Comparison of ENCODE assay signal across 8 mouse cellular contexts in the genomic region with DNA sequence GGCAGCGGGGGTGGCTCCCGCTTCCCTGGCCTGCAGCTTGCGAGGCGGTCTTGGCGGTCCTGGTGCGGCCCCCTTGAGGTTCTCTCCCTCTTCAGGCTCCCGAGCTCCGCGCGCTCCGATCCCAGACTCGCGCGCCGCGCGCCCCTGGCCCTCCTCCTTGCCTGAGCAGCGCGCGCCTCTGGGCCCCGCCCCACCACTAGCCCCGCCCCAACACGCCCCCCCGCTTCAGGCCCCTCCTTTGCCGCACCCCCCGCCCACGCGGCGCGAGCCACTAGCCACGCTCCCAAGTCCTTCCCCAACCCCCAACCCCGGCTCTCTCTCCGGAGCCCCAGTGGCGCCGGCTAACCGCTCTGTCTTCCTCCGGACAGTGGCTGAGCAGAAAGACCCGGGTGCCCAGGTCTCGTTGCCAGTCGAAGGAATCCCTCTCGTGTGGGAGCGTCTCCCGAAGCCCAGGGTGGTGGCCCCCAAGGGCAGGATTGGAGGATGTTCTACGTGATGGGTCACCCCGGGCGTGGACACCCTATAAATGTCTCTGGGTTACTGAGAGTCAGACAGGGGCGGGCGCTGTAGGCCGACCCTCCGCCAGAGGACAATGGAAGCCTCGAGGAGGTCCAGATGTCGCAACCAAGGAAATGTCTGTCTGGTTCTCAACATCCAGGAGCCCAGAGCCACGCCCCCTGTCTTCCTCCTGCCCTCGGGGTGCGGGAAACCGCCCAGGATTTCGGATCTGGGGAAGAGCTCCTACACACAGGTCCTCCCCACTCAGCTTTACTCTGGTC. TPM values are rescaled to one million over a fixed set of nuclear protein-coding genes. Genes with fewer than 3 reads are reported as not detected.
DNase-seq lines count a peak whose midpoint lies in the region; ATAC-seq lines count a peak whose summit lies in the region.

No protein-coding gene starts in this region.

- peak; percentile 87 for ATAC-seq in hindbrain, embryonic 14.5 days (ENCODE audit: low FRiP score)

- H3K4me1 ChIP-seq in hindbrain, embryonic 14.5 days (replicated peaks; ENCODE audit: control insufficient read depth, insufficient read depth, low read length), result peaks cover 31% of the 10 kb centered on the region; the same call in 1 of the 2 replicates

- under 1% methylated on average over 48 of the region's 57 CpGs for WGBS in hindbrain, embryonic 14.5 days

- no peaks in the 10 kb centered on the region for H3K27me3 ChIP-seq in hindbrain, embryonic 14.5 days (ENCODE audit: control insufficient read depth, insufficient read depth, low read length)

- H3K4me3 ChIP-seq in hindbrain, embryonic 14.5 days (replicated peaks; ENCODE audit: low read length), result peak overlapping the region; percentile 67

- peak overlapping the region; percentile 88 for H3K9ac ChIP-seq in hindbrain, embryonic 14.5 days

- peak; percentile 94 for DNase-seq in MN1 (ENCODE audit: low spot score)
- peak; percentile 48 for DNase-seq in cerebellum, adult 9-11 months
- DNase-seq in frontal cortex, postnatal 25 days (ENCODE audit: low spot score in 2 of 2), result peak; percentile 70 to 74
- DNase-seq in hindbrain, embryonic 14.5 days (ENCODE audit: low spot score), result peak; percentile 86
- DNase-seq in layer of hippocampus, postnatal 36 days, result peak; percentile 78 to 80
- DNase-seq in lung, postnatal 25 days (ENCODE audit: low spot score), result peak; percentile 63
- DNase-seq in retina, embryonic 14.5 days (ENCODE audit: low spot score), result peak; percentile 83
- peak; percentile 62 to 65 for DNase-seq in thymus, postnatal 36 days

- no peaks in the 10 kb centered on the region for H3K9me3 ChIP-seq in hindbrain, embryonic 14.5 days (ENCODE audit: control insufficient read depth, low read length)

- no peaks in the 10 kb centered on the region for H3K36me3 ChIP-seq in hindbrain, embryonic 14.5 days (replicated peaks; ENCODE audit: control insufficient read depth, insufficient read depth)

- H3K27ac ChIP-seq in hindbrain, embryonic 14.5 days, result peak overlapping the region; percentile 84

- H3K4me2 ChIP-seq in hindbrain, embryonic 14.5 days (replicated peaks), result peak overlapping the region; percentile 85

RNA-seq across cellular contexts. Expression of gene Sh2b2, which starts 1.4 kb away (rescaled TPM):
- polyA plus RNA-seq in hindbrain, embryonic 14.5 days (2014; fragmentation: Nextera tagmentation; extraction: Ambion mirVana), result 24.6 and 24.8 TPM in 2 replicates
- 1 to 10 TPM; 5.0 to 6.6 TPM for total RNA-seq in layer of hippocampus, postnatal 36 days (2021)

RNA-seq across cellular contexts. Expression of gene Prkrip1, which starts 46.2 kb away (rescaled TPM):
- polyA plus RNA-seq in hindbrain, embryonic 14.5 days (2014; fragmentation: Nextera tagmentation; extraction: Ambion mirVana), result 59.0 and 61.7 TPM in 2 replicates
- 10 to 100 TPM; 35.2 to 41.4 TPM for total RNA-seq in layer of hippocampus, postnatal 36 days (2021)

Comparison
In these comparisons a context has a peak if more than half of its experiments do, and no peak if none do; other contexts are left out.
1. Peak in every context shown above with its lines: DNase-seq, ATAC-seq, H3K4me3 ChIP-seq and H3K27ac ChIP-seq.